Mouse (Mus musculus) layer of hippocampus, postnatal 14 days (tissue): ENCODE measurements at regions not wholly inside any gene's neighbourhood (a gene's known extent, or its start where the extent isn't known, plus 50 kb on each side); places are given as distances from the start of the nearest gene placed in this dataset.
"Not testable (repeated sequence)": the region's sequence is repeated elsewhere in the genome, so short reads cannot be mapped to it uniquely, and the experiment has no call there.

Experiments used
- DNase-seq, 2 experiments: peaks; one replicate each; pipeline ENCODE4 v3.0.0; 2021 to 2022; ENCODE audit warnings: low spot score in 2 of 2, mixed read lengths in 1 of 2

DNA sequence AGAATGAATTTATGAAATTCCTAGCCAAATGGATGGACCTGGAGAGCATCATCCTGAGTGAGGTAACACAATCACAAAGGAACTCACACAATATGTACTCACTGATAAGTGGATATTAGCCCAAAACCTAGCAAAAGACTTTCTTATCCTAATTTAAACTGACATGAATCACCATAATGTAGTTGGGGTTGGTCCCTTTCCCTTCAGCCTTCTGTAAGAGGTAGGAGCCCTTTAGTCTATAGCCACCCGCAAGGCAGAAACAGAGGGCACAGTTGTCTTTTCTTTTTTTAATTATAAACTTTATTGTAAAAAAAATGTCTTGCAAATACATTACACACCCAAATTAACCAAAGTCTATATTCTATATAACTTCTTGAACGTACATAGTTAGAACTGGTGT lies 81.3 kb downstream of the Ogfrl1 start:
- not testable (repeated sequence) for DNase-seq

DNA sequence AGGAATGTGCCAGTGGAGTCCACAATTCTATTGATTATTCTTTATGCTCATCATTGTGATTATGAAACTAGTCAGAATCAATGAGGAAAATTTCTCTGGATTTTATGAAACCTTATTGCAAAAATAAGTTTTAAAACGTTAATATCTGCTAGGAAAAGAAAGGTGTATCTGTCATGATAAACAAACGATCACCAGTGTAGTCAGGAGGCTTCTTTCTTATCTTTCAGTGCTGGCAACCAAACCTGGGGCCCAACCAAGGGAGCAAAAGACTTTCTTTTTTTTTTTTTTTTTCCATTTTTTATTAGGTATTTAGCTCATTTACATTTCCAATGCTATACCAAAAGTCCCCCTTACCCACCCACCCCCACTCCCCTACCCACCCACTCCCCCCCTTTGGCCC lies 82.7 kb downstream of the Ogfrl1 start:
- not testable (repeated sequence) for DNase-seq

DNA sequence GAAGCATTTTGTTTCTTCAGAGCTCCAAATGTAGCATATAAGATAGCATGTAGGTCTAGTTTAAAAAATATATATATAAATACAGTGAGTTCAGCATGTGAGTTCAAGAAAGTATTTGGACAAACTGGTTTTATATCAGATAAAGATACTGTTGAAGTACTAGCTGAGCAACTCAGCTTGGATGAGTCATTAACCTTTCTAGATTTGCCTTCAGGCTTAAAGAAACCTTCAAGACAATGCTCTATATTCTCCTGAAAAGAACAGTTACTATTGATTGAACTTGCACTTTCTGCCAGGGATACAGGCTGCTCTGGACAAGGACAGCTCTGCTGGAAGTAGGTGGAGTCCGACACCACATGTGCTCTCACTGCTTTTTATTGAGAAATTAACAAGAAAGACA lies 104.9 kb downstream of the Ogfrl1 start:
- DNase-seq: no peak

DNA sequence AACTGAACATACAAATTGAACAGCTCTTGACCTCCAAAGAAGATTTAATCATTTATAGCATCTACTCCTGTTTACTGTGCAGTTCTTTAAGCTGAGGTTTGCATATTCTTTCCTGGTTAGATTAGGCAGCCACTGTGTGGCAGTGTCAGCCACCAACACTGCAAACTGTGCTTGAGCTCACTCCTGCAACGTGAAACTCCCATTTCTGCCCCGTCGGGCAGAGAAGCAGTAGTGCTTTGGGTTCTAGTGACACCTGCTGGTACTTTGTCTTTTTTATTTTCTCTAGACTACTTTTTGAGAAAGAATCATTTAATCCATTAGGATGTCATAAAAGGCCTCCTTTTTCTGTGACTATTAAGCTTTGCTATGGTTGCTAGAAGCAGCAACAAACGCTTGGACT lies 110.8 kb downstream of the Ogfrl1 start:
- DNase-seq: peak; percentile 37 to 76

DNA sequence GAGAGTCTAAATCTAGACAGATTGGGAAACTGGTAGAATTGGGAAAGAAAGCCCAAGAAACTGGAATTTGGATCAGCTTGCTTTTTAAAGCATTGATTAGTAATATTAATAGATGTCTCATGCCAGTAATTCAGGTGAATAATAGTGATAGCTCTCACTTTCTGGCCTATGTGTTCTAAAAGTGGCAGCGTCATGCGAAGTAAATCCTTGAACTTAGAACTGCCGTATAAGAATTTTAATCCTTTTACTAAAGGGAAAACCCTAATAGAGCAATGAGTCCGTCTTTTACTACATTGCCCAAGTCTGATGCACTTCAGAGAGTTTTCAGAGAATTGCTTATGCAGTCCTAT lies 114.7 kb downstream of the Ogfrl1 start:
- no peak for DNase-seq

DNA sequence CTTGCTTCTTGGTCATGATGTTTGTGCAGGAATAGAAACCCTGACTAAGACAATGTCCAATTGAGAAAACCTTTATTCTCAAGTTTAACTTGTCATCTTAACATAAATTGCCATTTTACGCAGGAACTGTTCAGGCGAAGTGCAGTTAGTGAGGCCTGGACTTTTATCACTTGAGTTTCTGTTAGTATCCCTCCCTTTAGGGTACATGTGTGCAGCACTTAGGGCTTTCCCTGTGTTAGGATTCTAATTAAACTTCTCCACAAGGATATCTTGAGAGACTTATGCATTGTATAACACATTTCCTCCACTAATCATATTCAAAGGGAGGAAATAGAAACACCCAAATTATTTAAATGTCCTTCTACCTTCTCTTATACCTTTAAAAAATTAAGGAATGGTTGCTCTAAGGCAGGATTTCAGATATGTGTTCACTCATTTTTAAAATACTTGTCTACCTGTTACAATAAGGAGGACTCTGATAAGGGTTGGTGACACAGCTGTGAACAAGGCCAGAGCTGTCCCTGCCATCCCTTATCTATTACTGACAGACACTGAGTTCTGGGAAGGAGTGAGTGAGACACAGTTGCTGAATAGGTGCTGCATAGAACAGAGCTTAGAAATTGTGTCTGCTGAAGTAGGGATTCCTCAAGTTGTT lies 115.2 kb downstream of the Ogfrl1 start:
- DNase-seq: no peak

DNA sequence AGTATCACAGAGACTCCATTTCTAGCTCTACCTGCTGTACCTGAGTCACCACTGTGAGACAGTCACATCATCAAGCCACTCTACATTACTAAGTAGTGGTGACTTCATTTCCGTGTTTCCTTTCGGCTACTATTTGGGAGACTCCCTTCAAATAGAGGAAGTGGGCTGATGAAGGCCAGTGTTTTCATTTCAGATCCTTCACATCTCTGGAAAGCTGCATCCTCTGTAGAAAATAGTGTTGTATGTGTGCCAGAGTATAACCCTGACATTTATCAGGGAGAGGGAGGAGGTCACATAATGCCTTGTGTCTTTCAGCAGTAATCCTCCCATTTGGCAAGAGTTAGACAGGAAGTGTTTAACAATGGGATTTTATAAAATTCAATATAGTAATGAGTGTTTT lies 117.7 kb downstream of the Ogfrl1 start:
- DNase-seq: no peak

DNA sequence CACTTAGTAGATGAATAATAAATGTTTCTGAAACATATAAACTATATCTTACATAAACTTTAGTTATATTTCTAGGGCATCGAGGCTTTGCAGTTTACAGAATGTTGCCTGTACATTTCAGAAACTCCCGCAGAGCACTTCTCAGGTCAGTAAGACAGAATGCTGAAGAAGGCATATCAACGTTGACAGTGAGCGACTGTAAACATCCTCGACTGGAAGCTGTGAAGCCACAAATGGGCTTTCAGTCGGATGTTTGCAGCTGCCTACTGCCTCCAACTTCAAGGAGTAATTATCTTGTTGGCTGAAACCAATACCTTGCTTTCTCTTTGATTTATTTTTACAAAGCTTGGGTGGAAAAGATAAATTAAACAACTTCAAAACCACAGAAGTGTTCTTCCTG lies 125.5 kb downstream of the Ogfrl1 start:
- no peak for DNase-seq

DNA sequence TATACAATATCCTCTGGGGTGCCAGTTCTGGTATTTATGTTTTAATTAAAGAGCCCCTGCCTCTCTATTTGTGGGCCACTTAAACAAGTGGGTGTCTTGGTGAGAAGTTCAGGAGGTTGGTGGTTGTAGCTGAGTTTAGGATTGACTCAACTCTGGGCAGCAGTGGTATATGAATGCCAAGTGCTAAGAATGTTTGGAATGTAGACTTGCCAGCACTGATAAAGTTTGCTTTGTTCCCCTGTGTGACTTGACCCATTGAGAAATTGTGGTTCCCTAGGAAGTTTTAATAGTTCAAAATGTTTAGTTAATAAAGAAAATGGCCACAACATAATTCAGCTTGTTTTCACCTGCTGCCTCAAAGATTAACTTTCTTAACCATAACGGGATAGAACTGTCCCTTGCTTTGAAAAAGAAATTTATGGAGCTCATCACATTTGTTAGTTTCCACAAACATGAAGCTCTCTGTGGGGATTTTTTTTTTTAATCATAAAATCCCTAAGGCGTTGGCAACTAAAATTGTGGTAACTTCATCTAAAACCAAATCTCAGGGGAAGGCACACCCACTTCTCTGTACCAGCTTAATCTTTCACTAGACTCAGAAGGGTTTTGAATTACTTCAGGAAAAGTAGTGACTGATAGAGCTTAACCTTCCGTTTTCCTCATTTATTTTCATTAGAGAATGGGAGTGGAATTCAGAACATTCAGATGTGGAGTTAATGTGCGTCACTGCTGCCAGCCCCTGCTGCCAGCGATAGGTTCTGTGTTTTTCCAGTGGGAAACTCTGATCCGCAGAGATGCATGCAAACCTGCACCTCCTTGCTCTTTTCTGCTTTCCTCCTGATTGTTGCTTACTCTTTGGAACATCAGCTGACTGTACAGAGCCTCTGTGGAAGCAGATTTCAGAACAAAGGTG lies 126.4 kb downstream of the Ogfrl1 start:
- DNase-seq: no peak

DNA sequence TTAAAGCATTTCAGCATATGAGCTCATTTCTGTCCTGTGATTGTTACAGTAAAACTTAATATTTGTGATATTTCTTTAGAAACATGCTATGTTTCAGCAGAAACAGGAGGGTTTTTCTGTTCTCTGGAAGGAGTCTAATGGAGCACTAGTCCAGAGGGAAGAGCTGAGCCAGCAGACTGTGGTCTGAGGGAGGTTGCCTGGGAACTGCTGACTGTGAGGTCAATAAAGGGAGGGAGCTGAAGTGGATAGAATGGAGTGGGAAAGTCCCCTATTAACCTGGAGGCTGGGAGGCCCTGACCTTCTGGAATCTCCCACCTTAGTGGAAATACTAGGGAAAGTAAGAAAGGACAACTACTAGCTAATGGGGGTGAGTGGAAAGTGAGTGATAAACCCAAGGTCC lies 129.5 kb downstream of the Ogfrl1 start:
- DNase-seq: no peak

DNA sequence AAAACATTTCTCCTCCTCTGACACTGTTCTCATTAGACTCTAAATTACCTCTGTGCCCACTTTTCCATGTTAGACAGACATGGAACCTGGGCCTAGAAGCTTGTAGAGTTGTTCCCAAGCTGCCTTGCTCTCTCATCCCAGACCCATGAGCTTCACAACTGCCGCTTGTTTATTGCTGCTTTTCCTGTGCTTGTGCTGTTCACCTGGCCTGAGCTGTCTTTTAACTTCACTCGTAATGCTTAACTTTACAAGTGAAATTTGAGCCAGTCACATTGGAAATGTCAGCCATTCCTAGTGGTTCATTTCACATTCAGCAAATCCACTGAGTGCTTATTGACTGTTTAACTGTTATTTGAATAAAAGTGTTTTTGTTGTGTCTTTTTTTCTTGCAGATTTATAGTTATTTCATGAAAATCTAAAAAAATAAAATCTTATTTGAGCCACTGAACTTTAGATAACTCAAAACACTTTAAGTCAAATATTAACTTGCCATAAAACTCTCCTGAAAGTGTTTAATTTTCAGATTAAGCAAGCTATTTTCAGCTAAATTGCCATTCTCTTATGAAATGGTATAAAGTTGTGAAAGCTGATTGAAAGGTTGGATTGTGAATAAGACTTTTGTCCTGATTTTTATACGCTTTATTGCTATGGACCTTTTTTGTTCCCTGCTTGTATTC lies 131.9 kb downstream of the Ogfrl1 start:
- DNase-seq: no peak

DNA sequence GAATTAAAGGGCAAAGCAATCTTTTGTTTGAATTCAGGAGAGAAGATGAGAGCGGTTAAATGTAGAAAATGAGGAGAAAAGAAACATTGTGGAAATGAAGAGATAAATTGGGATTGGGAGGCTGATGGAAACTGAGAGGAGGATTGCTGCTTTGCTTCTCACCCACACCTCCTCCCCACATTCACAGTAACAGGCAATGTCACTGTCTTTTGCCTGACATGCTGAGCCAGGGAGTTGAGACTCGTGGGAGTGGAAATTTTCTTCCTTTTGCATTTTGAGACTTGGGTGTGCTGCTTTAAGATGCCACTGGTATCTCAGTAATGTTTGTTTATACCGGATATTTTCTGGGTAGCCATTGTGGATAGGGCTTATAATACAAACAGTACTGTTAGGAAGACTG lies 133.3 kb downstream of the Ogfrl1 start:
- DNase-seq: no peak

DNA sequence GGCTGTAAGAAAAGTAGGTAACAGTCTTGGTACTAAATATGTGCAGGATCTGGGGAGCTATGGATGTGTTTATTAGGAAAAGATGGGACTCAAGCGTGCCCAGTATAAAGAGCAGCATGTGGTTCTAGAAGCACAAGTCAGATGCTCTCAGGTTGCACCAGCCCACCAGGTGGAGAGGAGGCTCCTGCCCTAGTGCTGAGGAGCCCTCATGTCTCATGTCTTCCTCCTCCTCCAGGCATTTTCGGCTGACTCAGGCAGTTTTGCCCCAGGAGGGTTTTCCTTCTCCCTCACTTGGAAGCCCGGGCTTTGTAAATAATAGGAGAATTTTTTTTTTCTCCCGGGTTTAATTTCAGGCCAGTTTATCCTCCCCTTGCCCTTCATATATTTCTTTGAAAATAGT lies 133.8 kb downstream of the Ogfrl1 start:
- DNase-seq: no peak

DNA sequence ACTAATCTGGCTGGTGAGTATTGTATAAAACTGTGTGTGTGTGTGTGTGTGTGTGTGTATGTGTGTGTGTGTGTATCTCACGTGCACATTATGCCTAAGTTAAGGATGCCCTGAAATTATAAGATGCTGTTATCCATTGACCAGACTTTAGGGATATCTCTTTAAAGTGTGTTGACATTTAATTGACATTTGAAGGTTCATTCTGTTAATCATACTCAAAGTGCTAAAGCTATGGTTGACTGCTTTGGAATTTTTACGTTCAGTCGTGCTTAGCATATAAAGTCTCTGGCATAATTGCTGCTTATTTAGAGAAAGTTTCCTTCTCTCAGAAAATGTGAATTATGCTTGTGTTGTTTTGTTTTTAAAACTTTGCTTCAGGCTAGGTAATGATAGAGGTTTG lies 135.9 kb downstream of the Ogfrl1 start:
- no peak for DNase-seq

DNA sequence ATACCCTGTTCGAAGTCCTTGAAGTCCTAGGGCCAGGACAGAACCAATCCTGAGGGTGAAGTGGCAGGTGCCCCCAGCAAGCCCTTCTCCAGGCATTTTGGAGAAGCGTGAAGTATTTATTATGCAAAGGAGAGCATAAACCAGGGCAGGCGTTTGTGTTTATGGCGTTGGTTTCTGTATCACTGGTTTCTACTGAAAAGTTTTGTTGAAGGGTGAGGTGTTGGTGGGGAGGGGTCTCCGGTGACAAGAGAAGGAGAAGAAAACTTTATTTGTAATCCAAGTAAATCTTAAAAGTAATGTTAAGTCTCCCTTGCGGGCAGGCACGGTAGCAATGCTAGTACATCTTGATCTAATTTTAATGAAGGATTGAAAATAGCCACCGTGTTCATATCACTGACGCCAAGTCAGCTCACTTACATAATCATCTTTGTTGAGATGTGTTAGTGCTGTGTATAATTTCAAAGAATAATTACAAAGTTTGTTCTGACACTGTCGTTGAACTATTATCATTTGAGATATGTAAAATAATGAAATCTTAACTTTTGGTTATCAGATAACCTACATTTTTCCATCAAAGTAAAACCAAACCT lies 140.2 kb downstream of the Ogfrl1 start:
- no peak for DNase-seq

DNA sequence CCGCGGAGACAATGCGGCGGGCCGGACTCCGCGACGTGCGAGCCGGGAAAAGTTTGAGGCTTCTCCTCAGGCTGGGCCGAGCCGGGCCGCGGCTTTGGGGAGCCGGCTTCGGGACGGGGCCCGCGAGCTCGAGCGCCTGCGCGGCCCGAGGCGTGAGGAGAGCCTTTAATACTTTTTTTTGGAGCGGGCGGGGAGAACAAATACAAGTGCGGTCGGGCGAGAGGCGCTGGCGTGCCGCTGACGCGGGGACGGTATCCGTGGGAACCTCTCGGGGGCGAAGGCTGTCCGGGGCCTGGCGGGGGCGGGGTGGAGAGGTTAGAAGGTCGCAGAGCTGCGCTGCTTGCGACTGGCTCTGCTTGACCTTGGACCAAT lies 141.0 kb downstream of the Ogfrl1 start:
- peak; percentile 72 to 73 for DNase-seq

DNA sequence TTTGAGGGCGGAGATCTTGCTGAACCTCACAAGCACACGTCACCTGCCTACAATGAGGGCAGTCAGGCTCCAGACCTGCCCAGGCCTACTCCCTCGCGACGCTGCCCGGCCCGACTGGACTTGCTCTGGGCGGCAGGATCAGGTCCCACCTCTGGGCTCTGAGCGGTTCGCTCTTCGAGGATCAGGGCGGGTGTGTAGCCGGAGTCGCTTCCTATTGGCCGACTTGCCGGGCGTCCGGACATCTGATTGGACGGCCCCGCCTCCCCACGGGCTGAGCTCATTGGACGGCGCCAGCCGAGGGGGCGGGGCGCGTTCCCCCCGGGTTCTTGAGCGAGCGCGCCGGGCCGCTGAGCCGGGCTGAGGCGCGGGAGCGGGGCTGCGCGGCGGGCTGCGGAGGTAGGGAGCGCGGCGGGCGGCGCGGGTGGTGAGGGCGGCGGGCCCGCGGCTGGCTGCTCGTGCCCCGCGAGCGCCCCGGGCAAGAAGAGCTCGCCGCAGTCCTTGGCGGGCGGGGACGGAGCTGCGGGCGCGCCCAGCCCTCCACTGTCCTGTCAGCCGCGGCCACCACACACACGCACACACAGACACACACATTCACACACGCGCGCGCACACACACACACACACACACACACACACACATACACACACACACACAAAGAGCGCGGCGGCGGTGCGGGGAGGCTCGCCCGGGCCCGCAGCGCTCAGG lies 141.5 kb downstream of the Ogfrl1 start:
- peak; percentile 94 to 97 for DNase-seq

DNA sequence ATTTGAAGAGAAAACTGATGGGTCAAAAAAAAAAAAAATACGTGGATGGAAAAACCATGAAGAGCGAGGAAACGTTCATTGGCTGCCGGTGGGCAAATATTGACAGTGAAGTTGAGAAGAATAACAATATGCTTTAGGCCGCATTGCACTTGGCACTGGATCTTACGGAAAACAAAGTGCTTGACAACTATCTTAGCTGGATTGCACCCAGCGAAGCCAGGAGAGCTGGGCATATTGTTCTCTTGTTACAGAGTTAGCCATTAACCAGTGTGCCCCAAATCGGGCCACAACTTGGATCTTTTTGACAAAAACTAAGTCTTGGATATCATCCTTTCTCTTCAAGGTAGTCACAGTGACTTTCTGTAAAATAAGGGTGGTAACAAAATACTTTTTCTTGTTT lies 143.3 kb downstream of the Ogfrl1 start:
- DNase-seq: no peak

DNA sequence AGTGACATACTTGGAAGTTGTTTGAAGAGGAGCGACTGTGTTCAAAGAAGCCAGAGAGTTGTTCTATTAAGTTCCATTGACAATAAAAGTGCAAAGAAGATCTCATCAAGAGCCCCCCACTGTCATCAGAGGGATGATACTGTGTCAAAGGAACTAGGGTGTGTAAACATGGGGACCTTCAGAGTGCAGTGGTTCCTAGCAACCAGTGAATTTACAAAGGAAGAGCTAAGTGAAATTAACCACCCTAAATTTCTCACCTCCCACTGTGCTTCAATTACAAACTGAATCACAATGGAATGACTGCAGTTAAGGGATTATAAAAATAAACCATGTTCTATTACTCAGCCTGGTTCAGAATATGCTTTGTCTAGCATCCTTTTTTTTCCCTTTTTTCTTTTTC lies 129.5 kb upstream of the 4933415F23Rik start:
- DNase-seq: no peak

DNA sequence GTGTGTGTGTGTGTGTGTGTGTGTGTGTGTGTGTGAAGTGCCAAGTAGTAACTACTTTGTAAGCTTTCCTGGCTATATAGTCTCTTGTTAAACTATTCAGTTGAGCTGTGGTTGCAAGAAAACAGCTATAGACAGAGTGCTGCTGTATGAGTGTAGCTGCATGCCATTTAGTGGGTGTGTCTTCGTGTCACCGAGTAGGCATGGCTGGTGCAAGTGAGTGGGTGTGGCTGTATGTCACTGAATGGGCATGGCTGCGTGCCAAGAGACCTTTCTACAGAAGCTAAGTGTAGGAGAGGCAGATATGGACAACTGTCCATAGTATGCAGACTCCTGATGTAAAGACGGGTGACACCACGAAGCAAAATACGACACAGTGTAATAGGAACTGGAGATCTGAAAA lies 126.4 kb upstream of the 4933415F23Rik start:
- no peak for DNase-seq

DNA sequence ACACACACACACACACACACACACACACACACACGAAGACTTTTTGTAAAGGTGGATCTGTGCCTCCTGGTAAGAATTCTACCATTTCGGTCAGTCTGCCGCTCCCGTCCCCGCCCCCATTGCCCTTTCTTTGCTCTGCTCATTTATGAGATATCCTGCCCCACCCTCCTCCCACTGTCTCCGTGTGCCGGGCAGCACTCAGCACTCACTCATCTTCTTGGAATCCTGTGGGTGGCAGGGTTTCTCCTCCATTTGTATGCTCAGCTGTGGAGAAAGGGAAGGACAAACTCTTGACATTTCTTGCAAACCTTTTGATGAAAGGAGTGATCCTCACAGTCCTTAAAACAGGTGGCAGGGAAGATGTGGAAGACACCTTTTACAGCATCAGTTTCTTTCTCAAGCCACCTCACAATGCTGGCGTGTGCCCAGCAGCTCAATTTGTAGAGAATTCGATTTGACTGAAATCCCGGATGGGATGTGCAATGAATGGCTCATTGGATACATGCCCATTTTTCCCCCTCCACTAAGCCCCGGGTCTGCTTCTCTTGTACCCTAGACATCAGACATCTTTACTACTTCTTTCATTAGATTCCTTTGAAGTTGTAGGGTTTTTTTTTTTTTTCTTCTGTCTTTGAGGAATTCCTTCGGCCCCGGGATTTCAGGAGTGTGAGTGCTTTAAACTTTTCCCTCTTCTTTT lies 112.6 kb upstream of the 4933415F23Rik start:
- no peak for DNase-seq
